Mouse (Mus musculus): ENCODE measurements around the gene Trim7.

DNA sequence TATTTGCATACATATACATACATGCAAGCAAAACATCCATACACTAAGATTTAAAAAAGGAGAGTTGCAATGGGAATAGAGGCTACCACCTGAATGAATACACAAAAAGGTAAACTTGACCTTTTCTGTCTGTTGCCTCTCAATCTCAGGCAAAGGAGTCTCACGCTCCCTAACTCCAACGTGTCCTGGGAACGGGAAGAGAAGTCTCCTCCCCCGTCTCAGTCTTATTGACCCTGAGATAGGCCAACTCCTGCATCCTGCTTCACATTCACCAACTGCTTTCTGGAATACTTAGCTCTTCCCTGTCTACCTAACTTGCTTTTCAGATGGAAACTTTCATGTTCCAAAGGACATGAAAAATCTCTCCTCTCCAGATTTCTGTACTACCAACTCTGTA, 16.5 kb upstream of the Trim7 start:
- TF ChIP-seq CTCF (conservative IDR thresholded peaks at IDR 0.05; ENCODE audit: low read length) (no peak), NANOG (IDR thresholded peaks at IDR 0.05; ENCODE audit: borderline replicate concordance, low read length) (no peak)
